Mouse (Mus musculus) heart, adult 2 months (tissue): ENCODE measurements at regions not wholly inside any gene's neighbourhood (a gene's known extent, or its start where the extent isn't known, plus 50 kb on each side); places are given as distances from the start of the nearest gene placed in this dataset.

Experiments
- DNase-seq, 2 experiments: peaks; one replicate each; pipeline ENCODE4 v3.0.0; 2021
- H3K27ac ChIP-seq: fragments of 200-600 bp; 2 replicates; pipeline ENCODE4 v1.8.1; 2022
- H3K27me3 ChIP-seq: fragments of 200-500 bp; 2 replicates; pipeline ENCODE4 v1.6.1; 2012; ENCODE audit warnings: mild to moderate bottlenecking, low read length, inconsistent platforms, mixed read lengths; ENCODE audit not compliant: control insufficient read depth, insufficient read depth
- H3K36me3 ChIP-seq: fragments of 200-500 bp; 2 replicates; pipeline ENCODE4 v1.6.1; 2012; ENCODE audit warnings: low read length, inconsistent platforms; ENCODE audit not compliant: control insufficient read depth, insufficient read depth
- H3K4me1 ChIP-seq: fragments of 200-500 bp; 2 replicates; pipeline ENCODE4 v1.6.1; 2011; ENCODE audit warnings: low read length; ENCODE audit not compliant: control insufficient read depth, insufficient read depth
- H3K4me3 ChIP-seq: fragments of 200-600 bp; 2 replicates; pipeline ENCODE4 v1.8.1; 2022
- H3K79me2 ChIP-seq: fragments of 200-500 bp; replicated peaks from 2 replicates; pipeline ENCODE4 v1.6.1; 2012; ENCODE audit warnings: mild to moderate bottlenecking, inconsistent platforms, low read length, moderate library complexity, mixed read lengths; ENCODE audit not compliant: control insufficient read depth, insufficient read depth
- H3K9ac ChIP-seq: fragments of 200-500 bp; 2 replicates; pipeline ENCODE4 v1.6.1; 2012; ENCODE audit warnings: low read depth, mild to moderate bottlenecking, control low read depth, inconsistent platforms, low read length, mixed read lengths
- CTCF ChIP-seq: fragments of 200-600 bp; IDR thresholded peaks from 2 replicates; pipeline ENCODE4 v1.8.1; 2022; ENCODE audit warnings: antibody characterized with exemption, mild to moderate bottlenecking, moderate library complexity
- EP300 ChIP-seq: fragments of 200-500 bp; IDR thresholded peaks from 2 replicates; pipeline ENCODE4 v1.6.1; 2011; ENCODE audit warnings: low read depth, low read length, control low read depth; ENCODE audit not compliant: insufficient read depth
- POLR2A ChIP-seq: fragments of 200-500 bp; IDR thresholded peaks from 2 replicates; pipeline ENCODE4 v1.6.1; 2011; ENCODE audit warnings: mild to moderate bottlenecking, low read depth, low read length, control low read depth; ENCODE audit not compliant: insufficient read depth
- WGBS: fragments of 180-500 bp; shearing (Covaris S2); methylation state at CpG from one replicate; pipeline ENCODE4 v1.1.7; 2018; 5-methylcytosine and 5-hydroxymethylcytosine counted together
- intact Hi-C: fragments of 180-260 bp; cut with DNase I; formaldehyde crosslinking; loops from one replicate; pipeline ENCODE4 v1.15.1; 2025

GRCm38 (mm10) chr13:44582767-44583085, 146.5 kb upstream of the Jarid2 start:
- TF ChIP-seq POLR2A = no peak
- no peak for TF ChIP-seq EP300
- no peak for TF ChIP-seq CTCF
- intact Hi-C loops = no loop called here
- Histone ChIP-seq H3K4me1 (no peaks in the 10 kb centered on the region), H3K4me3 (no peak overlapping the region; the same call in 1 of the 2 replicates), H3K27ac (no peak overlapping the region), H3K27me3 (no peaks in the 10 kb centered on the region), H3K36me3 (no peaks in the 10 kb centered on the region), H3K79me2 (no peaks in the 10 kb centered on the region), H3K9ac (no peak overlapping the region)
- DNase-seq = no peak
- WGBS = 54% methylated on average over 2 of the region's 2 CpGs

DNA sequence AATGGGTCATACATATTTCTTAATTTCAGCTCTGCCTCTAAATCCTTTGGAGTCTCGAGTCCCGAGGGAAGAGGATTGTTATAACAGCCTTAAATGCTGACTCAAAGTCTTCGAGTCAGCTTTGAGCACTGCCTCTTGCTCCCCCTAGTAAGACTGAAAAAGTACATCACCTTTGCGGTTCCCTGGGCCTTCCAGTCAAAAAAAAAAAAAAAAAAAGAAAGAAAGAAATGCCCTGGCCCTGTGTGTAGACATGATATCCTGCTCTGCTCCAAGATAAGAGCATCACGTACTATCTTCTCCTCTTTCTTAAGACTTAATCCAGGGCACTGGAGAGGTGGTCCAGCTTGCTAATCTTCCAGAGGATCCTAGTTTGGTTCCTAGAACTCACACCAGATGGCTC, 145.7 kb upstream of the Jarid2 start:
- intact Hi-C loops = no loop called here
- no peaks in the 10 kb centered on the region for H3K36me3 ChIP-seq
- TF ChIP-seq POLR2A = no peak
- TF ChIP-seq CTCF = no peak
- TF ChIP-seq EP300 = no peak
- H3K27me3 ChIP-seq = no peaks in the 10 kb centered on the region
- no peak for DNase-seq
- WGBS = 77% methylated on average over 5 of the region's 5 CpGs
- no peak overlapping the region for H3K9ac ChIP-seq
- no peak overlapping the region for H3K27ac ChIP-seq
- no peak overlapping the region for H3K4me3 ChIP-seq
- no peaks in the 10 kb centered on the region for H3K79me2 ChIP-seq
- H3K4me1 ChIP-seq = no peaks in the 10 kb centered on the region

DNA sequence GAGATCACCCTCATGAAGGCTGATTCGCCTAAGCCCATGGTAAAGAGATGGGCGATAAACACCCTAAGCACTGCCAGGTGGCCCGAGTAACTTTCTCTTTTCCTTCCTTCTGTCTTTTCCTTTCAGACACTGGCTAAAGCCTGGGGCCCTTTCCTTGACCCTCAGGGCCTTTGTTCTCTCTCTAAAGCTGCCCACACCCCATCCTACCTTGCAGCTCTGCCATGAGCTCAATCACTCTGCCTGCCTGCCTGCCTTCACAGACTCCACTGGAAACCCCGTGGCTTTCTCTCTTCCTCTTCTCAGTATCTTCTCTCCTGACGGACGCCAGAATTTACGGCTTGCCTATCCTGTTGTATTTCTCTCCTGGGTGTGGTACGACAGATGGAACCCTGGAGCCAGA, 145.1 kb upstream of the Jarid2 start:
- Histone ChIP-seq H3K27me3 (no peaks in the 10 kb centered on the region), H3K4me3 (no peak overlapping the region), H3K9ac (no peak overlapping the region), H3K36me3 (no peaks in the 10 kb centered on the region), H3K79me2 (no peaks in the 10 kb centered on the region), H3K27ac (no peak overlapping the region), H3K4me1 (no peaks in the 10 kb centered on the region)
- 61% methylated on average over 8 of the region's 8 CpGs for WGBS
- intact Hi-C loops = no loop called here
- DNase-seq = no peak
- TF ChIP-seq POLR2A (no peak), CTCF (no peak), EP300 (no peak)

- Histone ChIP-seq H3K36me3 (no peaks in the 10 kb centered on the region), H3K9ac (no peak overlapping the region), H3K27me3 (no peaks in the 10 kb centered on the region), H3K4me3 (no peak overlapping the region), H3K27ac (no peak overlapping the region), H3K4me1 (no peaks in the 10 kb centered on the region), H3K79me2 (no peaks in the 10 kb centered on the region)
- no peak for DNase-seq
- TF ChIP-seq POLR2A (no peak), EP300 (no peak), CTCF (no peak)
- intact Hi-C loops = no loop called here
- 64% methylated on average over 4 of the region's 4 CpGs for WGBS
Observed at GRCm38 (mm10) chr13:44584551-44584950, 144.7 kb upstream of the Jarid2 start.

DNA sequence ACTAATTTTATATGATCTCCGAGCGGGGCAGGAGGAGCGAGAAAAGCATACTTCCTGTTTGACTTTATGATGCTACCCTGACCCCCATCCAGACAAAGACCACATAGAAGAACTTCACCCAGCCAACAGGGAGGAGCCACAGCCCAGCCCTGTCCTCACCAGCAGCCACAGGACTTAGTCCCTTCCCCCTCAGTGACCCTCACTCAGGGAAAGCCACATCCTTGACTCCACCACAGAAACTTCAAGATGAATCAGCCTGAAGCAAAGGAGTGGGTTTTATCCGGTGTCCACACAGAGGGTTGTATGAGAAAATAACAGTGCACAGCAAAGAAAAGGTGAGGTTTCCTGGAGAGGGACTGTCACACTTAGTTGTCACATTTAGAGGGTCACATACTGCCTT, 141.4 kb upstream of the Jarid2 start:
- Histone ChIP-seq H3K4me3 (no peak overlapping the region), H3K27me3 (no peaks in the 10 kb centered on the region), H3K36me3 (no peaks in the 10 kb centered on the region), H3K9ac (no peak overlapping the region), H3K27ac (no peak overlapping the region), H3K79me2 (no peaks in the 10 kb centered on the region), H3K4me1 (no peaks in the 10 kb centered on the region; the same call in 1 of the 2 replicates)
- no peak for TF ChIP-seq CTCF
- TF ChIP-seq POLR2A = no peak
- no peak for TF ChIP-seq EP300
- 63% methylated on average over 4 of the region's 4 CpGs for WGBS
- intact Hi-C loops = no loop called here
- DNase-seq = no peak

DNA sequence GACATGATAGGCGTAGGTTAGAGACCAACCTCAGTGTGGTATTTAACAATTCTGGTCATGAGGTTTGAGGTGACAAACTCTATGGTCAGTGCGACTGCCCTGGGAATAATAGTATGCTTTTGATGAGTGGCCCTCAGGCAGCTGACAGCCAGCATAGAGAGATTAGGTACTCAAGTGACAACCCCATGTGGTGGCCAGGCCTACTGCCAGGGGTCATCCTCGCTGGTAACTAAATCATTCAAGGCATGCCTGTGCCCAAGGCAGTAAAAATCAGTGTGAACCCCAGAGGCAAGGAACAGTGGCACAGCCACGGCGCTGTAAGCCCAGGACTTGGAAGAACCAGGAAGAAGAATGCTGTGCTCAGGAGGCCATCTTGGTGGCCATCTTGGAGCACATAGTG, 134.6 kb upstream of the Jarid2 start:
- no peak for DNase-seq
- no peak overlapping the region for H3K9ac ChIP-seq
- H3K27ac ChIP-seq = no peak overlapping the region
- intact Hi-C loops = no loop called here
- no peaks in the 10 kb centered on the region for H3K27me3 ChIP-seq
- H3K79me2 ChIP-seq = no peaks in the 10 kb centered on the region
- 91% methylated on average over 5 of the region's 5 CpGs for WGBS
- H3K36me3 ChIP-seq = no peaks in the 10 kb centered on the region
- H3K4me1 ChIP-seq = no peaks in the 10 kb centered on the region; the same call in 1 of the 2 replicates
- no peak overlapping the region for H3K4me3 ChIP-seq
- TF ChIP-seq POLR2A = no peak
- no peak for TF ChIP-seq EP300
- no peak for TF ChIP-seq CTCF

- Histone ChIP-seq H3K27ac (no peak overlapping the region), H3K36me3 (no peaks in the 10 kb centered on the region), H3K27me3 (no peaks in the 10 kb centered on the region), H3K4me1 (no peaks in the 10 kb centered on the region), H3K79me2 (no peaks in the 10 kb centered on the region), H3K4me3 (no peak overlapping the region), H3K9ac (no peak overlapping the region)
- TF ChIP-seq EP300 (no peak), POLR2A (no peak), CTCF (no peak)
- no peak for DNase-seq
- WGBS = 80% methylated on average over 1 of the region's 1 CpGs
- intact Hi-C loops = no loop called here
Observed at GRCm38 (mm10) chr13:44597666-44598065, 131.6 kb upstream of the Jarid2 start.
